Mouse (Mus musculus) ES-Bruce4 (cell line): ENCODE data around the gene Ttc21a. TPM values are rescaled to one million over a fixed set of nuclear protein-coding genes. Genes with fewer than 3 reads are reported as not detected.

Experiments
- H3K27ac ChIP-seq: 2 replicates; pipeline ENCODE4 v1.5.1; 2012; ENCODE audit warnings: low read length, inconsistent platforms; ENCODE audit not compliant: insufficient read depth
- H3K27me3 ChIP-seq: 2 replicates; pipeline ENCODE4 v1.6.1; 2012; ENCODE audit warnings: mild to moderate bottlenecking, low read length, inconsistent platforms; ENCODE audit not compliant: control insufficient read depth, poor library complexity, insufficient read depth, severe bottlenecking
- H3K36me3 ChIP-seq: 2 replicates; pipeline ENCODE4 v1.6.1; 2012; ENCODE audit warnings: inconsistent platforms, mild to moderate bottlenecking, low read length, moderate library complexity; ENCODE audit not compliant: control insufficient read depth, poor library complexity, insufficient read depth, severe bottlenecking
- H3K4me1 ChIP-seq: one replicate; pipeline ENCODE4 v1.8.1; 2011; ENCODE audit warnings: low read length; ENCODE audit not compliant: control insufficient read depth, insufficient read depth
- H3K4me3 ChIP-seq: 2 replicates; pipeline ENCODE4 v1.5.1; 2011; ENCODE audit warnings: low read depth, mild to moderate bottlenecking, low read length
- H3K9ac ChIP-seq: 2 replicates; pipeline ENCODE4 v1.6.1; 2012; ENCODE audit warnings: low read depth, mild to moderate bottlenecking, inconsistent platforms; ENCODE audit not compliant: poor library complexity, severe bottlenecking
- H3K9me3 ChIP-seq: replicated peaks from 2 replicates; pipeline ENCODE4 v1.6.1; 2012; ENCODE audit warnings: mild to moderate bottlenecking, low read length, inconsistent platforms; ENCODE audit not compliant: control insufficient read depth, poor library complexity, insufficient read depth, severe bottlenecking
- CTCF ChIP-seq: IDR thresholded peaks from one replicate; pipeline ENCODE4 v1.8.1; 2011; ENCODE audit warnings: low read depth, low read length
- EP300 ChIP-seq: IDR thresholded peaks from 2 replicates; pipeline ENCODE4 v1.6.1; 2011; ENCODE audit warnings: low read depth, low read length; ENCODE audit not compliant: insufficient read depth
- POLR2A ChIP-seq: IDR thresholded peaks from one replicate; pipeline ENCODE4 v1.8.1; 2011; ENCODE audit warnings: low read length; ENCODE audit not compliant: insufficient read depth
- polyA plus RNA-seq: library from polyadenylated mRNA; stranded (reverse); fragments of >200 nt; gene quantifications from 2 replicates; pipeline ENCODE4 v1.2.4, GENCODE M21; 2011; ENCODE audit warnings: low read depth; ENCODE audit not compliant: missing spikeins, insufficient read depth, insufficient read length

Gene Ttc21a
- polyA plus RNA-seq, 1 experiment, result 0.93 TPM

DNA sequence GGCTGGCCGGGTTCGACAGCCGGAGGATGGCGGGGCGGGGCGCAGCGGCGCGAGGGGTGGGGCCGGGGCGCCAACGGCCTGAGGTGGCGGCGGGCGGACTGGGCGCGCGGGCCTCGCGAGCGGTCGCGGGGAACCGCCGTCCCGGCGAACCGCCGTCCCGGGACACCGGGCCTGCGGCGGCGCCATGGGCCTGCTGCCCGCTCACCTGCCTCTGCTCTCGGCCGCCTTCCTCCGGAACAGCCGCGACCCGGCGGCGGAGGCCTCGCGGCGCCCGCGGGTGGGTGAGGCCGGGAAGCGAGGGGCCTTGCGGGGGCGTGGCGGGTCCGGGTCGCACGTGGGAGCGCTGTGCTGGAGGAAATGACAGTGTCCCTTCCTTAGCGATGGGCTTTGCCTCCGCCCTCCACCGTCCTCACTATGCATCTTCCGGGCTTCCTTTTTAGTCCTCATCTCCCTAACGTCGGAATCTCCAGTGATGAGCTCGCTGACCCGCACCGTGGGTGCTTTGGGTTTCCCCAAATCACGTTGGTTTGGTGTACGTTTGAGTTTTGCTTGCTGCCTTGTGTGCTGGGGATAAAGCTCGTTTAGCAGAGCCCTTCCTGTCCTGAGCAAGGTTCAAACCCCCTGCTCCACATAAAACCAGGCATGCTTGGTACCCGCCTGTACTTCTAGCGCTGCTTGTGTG, 42.2 kb upstream of the Ttc21a start:
- Histone ChIP-seq H3K27ac (no peak overlapping the region), H3K9ac (peak overlapping the region; percentile 90), H3K4me1 (no peaks in the 10 kb centered on the region), H3K9me3 (no peaks in the 10 kb centered on the region), H3K36me3 (no peaks in the 10 kb centered on the region), H3K27me3 (no peaks in the 10 kb centered on the region), H3K4me3 (peak overlapping the region; percentile 86)
- TF ChIP-seq POLR2A (no peak), EP300 (no peak), CTCF (no peak)

DNA sequence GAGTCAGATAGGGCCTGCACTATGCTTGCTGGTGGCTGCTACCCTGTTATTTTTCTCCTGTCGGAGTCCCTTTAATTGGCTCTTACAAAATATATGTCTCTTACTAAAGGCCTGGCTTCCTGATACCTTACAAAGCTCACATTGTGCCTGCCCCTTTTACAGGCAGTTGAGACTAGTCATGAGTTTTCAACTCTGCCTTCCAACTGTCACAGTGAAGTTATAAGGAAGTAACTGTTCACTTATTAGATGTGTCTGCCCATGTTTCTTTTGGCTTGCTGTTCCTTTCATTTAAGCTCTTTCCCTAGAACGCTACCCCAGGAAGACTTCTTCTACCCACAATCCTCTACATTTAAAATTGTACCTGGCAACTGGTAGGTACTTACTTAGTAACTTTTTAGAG, 38.0 kb upstream of the Ttc21a start:
- no peaks in the 10 kb centered on the region for H3K4me1 ChIP-seq
- H3K27ac ChIP-seq, result no peak overlapping the region
- no peak overlapping the region for H3K4me3 ChIP-seq
- H3K9me3 ChIP-seq, result no peaks in the 10 kb centered on the region
- H3K27me3 ChIP-seq, result no peaks in the 10 kb centered on the region
- H3K36me3 ChIP-seq, result peaks cover 10% of the 10 kb centered on the region
- TF ChIP-seq POLR2A (no peak), CTCF (no peak), EP300 (no peak)
- no peak overlapping the region for H3K9ac ChIP-seq

DNA sequence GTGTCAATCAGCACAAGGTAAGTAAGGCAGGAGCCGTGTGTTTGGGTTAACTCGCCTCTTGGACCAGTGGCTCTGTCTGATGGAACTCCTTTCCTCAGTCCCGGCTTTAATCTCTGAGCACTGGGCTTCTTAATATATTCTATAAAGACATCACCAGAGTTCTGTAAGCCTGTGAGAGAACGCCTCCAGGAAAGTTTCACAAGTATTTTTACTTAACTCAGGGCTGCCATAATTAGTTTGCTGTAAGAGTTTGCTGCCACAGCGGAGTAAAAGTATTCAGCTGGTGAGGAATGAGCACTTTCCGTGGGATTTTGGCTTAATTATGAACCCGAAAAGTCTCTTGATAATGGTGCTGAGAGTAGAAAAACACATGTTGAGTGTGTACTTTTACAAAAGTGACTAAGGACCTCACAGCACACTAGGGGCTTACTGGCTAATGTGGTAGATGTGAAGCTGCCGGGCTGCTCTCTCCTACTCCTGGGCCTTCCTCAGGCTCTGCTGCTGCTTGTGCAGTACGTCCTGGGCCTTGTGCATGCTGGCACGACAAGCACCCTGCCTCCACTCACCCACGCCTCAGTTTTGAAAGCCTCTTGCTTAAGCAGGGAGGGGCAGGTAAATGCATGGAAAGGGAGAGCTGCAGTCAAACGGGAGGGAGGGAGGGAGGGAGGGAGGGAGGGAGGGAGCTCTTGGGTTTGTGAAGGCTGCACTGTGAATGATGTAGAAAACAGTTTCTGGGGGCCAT, 34.8 kb upstream of the Ttc21a start:
- Histone ChIP-seq H3K9ac (no peak overlapping the region), H3K36me3 (peaks cover 36% of the 10 kb centered on the region)
- TF ChIP-seq EP300 (no peak), CTCF (no peak)

DNA sequence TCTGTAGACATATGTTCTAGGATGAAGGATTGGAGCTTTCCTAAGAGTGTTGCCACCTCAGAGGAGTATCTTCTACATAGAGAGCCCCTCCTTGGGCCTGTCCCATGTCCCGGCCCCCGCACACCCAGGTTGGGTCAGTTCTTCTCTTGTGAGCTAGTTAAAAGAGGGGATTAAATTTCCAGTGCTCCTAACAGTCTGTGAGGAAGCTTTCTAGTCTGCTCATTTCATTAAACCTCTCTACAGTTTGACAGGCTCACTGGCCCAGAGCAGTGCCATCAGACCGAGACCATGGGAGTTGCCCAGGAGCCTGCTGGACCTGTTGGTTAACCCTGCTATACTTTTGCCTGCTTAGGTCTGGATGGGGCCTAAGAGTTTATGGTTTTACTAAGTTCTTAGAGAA, 28.7 kb upstream of the Ttc21a start:
- TF ChIP-seq POLR2A (no peak), CTCF (no peak), EP300 (no peak)
- Histone ChIP-seq H3K4me1 (no peaks in the 10 kb centered on the region), H3K36me3 (peaks cover 68% of the 10 kb centered on the region), H3K9ac (no peak overlapping the region), H3K27me3 (no peaks in the 10 kb centered on the region), H3K4me3 (no peak overlapping the region), H3K9me3 (no peaks in the 10 kb centered on the region), H3K27ac (no peak overlapping the region)

More for the DNA sequence above, 34.8 kb upstream of the Ttc21a start:
- H3K4me3 ChIP-seq, result no peak overlapping the region
- H3K4me1 ChIP-seq, result no peaks in the 10 kb centered on the region
- H3K27me3 ChIP-seq, result no peaks in the 10 kb centered on the region
- H3K27ac ChIP-seq, result no peak overlapping the region
- no peaks in the 10 kb centered on the region for H3K9me3 ChIP-seq

DNA sequence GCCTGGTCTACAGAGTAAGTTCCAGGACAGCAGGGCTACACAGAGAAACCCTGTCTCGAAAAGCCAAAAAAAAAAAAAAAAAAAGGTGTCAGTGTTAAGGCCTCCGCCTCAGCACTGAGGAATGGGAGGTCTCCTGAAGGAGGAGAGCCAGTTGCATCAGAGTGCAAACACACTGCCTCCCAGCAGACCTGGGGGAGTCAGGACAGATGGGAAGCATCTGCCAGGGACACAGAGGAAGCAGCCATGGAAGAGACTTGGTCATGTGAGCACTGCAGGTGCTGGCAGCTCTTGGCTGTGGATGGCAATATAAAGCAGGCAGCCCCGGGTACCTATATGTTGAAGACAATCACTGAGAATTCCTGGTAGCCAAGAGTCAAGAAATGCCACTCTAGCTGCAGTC, 27.5 kb upstream of the Ttc21a start:
- H3K4me3 ChIP-seq, result no peak overlapping the region
- peaks cover 63% of the 10 kb centered on the region for H3K36me3 ChIP-seq
- H3K27ac ChIP-seq, result no peak overlapping the region
- H3K9me3 ChIP-seq, result no peaks in the 10 kb centered on the region
- H3K4me1 ChIP-seq, result no peaks in the 10 kb centered on the region
- H3K27me3 ChIP-seq, result no peaks in the 10 kb centered on the region
- no peak overlapping the region for H3K9ac ChIP-seq
- TF ChIP-seq POLR2A (no peak), CTCF (no peak), EP300 (no peak)
